Mouse (Mus musculus): ENCODE results near the gene Sh3d19.

DNA sequence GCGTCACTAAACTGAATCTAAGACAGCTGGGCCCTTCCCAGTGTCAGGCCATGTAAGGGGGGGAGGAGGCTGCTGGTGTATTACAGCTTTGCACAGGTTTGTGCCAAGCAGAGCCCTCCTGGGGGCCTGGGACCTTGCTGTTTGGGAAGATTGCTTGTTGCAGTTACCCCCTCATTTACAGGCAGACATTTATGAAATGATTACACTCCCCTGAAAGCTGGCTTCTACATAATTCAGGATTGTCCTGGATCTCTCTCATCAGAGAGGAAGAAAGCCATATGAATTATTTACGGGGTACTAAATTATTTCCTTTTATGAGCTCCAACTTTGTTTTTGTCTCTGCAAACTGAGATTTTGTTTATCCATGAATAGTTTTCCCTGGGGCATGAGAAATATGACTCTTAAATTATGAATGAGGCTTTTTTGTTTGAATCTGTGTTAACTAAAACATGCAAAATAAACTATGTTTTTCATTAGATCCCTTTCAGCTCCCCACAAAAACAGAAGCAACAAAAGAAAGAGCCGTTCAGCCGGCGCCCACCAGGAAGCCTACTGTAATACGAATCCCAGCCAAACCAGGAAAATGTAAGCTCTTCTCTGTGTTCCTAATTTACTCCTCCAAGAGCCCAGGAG lies 122.4 kb downstream of the Sh3d19 start:
- TF ChIP-seq CTCF (IDR thresholded peaks at IDR 0.05; ENCODE audit: low read depth), result no peak
- no peak for TF ChIP-seq EP300 (optimal IDR thresholded peaks at IDR 0.05)
